Mouse (Mus musculus): ENCODE measurements around the gene Ing4. TPM values are rescaled to one million over a fixed set of nuclear protein-coding genes. Genes with fewer than 3 reads are reported as not detected.

Ing4 gene
- polyA plus RNA-seq, 1 experiment from 2014 or later: 32.4 TPM

DNA sequence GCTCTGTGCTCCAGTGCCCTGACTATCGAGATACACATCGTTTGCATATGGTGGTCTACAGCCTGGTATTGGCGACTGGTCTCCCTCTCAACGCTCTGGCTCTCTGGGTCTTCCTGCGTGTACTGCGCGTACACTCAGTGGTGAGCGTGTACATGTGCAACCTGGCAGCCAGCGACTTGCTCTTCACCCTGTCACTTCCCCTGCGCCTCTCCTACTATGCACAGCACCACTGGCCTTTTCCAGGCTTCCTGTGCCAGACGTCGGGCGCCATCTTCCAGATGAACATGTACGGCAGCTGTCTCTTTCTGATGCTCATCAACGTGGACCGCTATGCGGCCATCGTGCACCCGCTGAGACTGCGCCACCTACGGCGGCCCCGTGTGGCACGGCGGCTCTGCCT, 41.8 kb downstream of the Ing4 start:
- Histone ChIP-seq H3K4me2 (ENCODE audit: low read depth, low read length) (peak overlapping the region; percentile 57), H3K9me3 (replicated peaks; ENCODE audit: control insufficient read depth, low read length) (no peaks in the 10 kb centered on the region), H3K4me1 (ENCODE audit: control insufficient read depth, low read depth, low read length) (peaks cover 6% of the 10 kb centered on the region), H3K9ac (ENCODE audit: low read depth, low read length) (peak overlapping the region; percentile 3; the same call in 1 of the 2 replicates), H3K36me3 (ENCODE audit: control insufficient read depth, insufficient read depth) (no peaks in the 10 kb centered on the region), H3K4me3 (ENCODE audit: low read depth, low read length) (peak overlapping the region; percentile 41), H3K27ac (ENCODE audit: low read length) (no peak overlapping the region), H3K27me3 (ENCODE audit: control insufficient read depth, insufficient read depth, low read depth, low read length) (no peaks in the 10 kb centered on the region)
- WGBS (ENCODE audit: insufficient replicate concordance): 60% methylated on average over 25 of the region's 25 CpGs
- 0 out of 2 replicates have a peak, but pooled peaks have one; percentile 5 for ATAC-seq (ENCODE audit: low read depth)

DNA sequence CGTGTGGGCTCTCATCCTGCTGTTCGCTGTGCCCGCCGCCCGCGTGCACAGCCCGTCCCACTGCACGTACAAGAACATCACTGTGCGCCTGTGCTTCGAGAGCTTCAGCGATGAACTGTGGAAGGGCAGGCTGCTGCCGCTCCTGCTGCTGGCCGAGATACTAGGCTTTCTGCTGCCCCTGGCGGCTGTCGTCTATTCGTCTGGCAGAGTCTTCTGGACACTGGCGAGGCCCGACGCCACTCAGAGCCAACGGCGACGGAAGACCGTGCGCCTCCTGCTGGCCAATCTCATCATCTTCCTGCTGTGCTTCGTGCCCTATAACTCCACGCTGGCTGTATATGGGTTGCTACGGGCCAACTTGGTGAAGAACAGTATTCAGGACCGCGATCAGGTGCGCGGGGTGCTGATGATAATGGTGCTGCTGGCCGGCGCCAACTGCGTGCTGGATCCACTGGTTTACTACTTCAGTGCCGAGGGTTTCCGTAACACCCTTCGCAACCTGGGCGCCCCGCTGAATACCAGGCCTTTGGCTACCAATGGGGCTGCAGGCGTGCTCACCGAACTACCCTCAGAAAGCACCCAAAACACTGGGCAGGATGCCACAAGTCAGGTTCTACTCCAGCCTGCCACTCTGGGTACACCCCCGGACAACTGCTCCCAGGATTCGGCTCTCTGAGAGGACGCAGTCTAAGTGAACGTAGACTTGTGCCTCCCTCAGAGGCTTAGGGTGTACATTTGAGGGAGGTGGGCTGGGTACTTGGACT, 42.4 kb downstream of the Ing4 start:
- peak overlapping the region; percentile 3; the same call in 1 of the 2 replicates for H3K9ac ChIP-seq (ENCODE audit: low read depth, low read length)
- WGBS (ENCODE audit: insufficient replicate concordance): 38% methylated on average over 45 of the region's 45 CpGs
- no peaks in the 10 kb centered on the region for H3K36me3 ChIP-seq (ENCODE audit: control insufficient read depth, insufficient read depth)
- peaks cover 6% of the 10 kb centered on the region for H3K4me1 ChIP-seq (ENCODE audit: control insufficient read depth, low read depth, low read length)
- H3K27me3 ChIP-seq (ENCODE audit: control insufficient read depth, insufficient read depth, low read depth, low read length): no peaks in the 10 kb centered on the region
- H3K9me3 ChIP-seq (replicated peaks; ENCODE audit: control insufficient read depth, low read length): no peaks in the 10 kb centered on the region
- peak; percentile 79 for ATAC-seq (ENCODE audit: low read depth)
- H3K4me3 ChIP-seq (ENCODE audit: low read depth, low read length): peak overlapping the region; percentile 41
- no peak overlapping the region for H3K27ac ChIP-seq (ENCODE audit: low read length)
- peak overlapping the region; percentile 57 for H3K4me2 ChIP-seq (ENCODE audit: low read depth, low read length)

DNA sequence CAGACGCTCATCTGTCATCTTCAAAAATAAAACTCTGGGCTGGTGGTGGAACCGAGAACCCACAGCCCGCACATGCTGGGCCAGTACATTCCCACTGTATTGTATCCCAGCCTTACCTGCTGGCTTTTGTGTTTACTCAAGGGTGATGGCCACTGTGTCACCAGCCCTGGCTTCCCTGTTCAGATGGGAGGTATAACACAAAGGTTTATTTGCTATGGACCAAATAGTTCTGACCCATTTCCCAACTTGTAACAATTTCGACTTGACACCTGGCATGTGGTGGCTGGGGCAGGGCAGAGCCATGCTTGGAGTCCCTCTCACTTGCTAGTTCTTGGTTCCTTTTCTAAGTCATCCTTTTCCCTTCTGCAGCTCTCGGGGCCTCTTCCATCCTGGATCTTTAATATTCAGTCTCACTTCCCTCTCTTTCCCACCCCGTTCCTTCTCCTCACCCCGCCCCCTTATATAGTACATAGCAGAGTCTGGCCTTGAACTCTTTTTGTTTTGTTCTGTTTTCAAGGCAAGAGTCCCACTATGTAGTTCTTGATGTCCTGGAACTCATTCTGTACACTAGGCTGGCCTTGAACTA, 43.3 kb downstream of the Ing4 start:
- peaks cover 6% of the 10 kb centered on the region for H3K4me1 ChIP-seq (ENCODE audit: control insufficient read depth, low read depth, low read length)
- 73% methylated on average over 7 of the region's 7 CpGs for whole genome bisulfite sequencing (ENCODE audit: insufficient replicate concordance)
- H3K4me3 ChIP-seq (ENCODE audit: low read depth, low read length): no peak overlapping the region
- H3K9ac ChIP-seq (ENCODE audit: low read depth, low read length): no peak overlapping the region
- no peaks in the 10 kb centered on the region for H3K27me3 ChIP-seq (ENCODE audit: control insufficient read depth, insufficient read depth, low read depth, low read length)
- H3K27ac ChIP-seq (ENCODE audit: low read length): no peak overlapping the region
- H3K4me2 ChIP-seq (ENCODE audit: low read depth, low read length): no peak overlapping the region
- H3K9me3 ChIP-seq (replicated peaks; ENCODE audit: control insufficient read depth, low read length): no peaks in the 10 kb centered on the region
- no peak for ATAC-seq (ENCODE audit: low read depth)
- no peaks in the 10 kb centered on the region for H3K36me3 ChIP-seq (ENCODE audit: control insufficient read depth, insufficient read depth)

DNA sequence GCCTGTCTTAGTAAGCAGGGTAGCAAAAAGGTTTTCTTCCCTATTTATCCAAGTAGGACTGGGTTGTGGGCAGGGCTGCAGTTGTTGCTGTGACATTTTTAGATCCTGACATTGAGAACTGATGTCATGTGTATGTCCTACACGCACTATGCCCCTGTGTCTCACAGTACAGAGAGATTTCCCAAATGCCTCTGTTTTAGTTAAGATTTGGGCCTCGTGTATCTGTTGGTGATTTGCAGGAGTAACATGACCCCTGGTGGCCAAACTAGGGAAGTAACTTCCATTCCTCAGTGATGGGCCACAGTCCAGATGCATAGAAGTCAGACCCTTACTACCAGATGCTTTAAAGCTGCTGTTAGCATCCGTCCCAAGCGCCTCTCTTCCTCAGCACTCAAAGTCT, 44.9 kb downstream of the Ing4 start:
- Histone ChIP-seq H3K9me3 (replicated peaks; ENCODE audit: control insufficient read depth, low read length) (no peaks in the 10 kb centered on the region), H3K4me2 (ENCODE audit: low read depth, low read length) (no peak overlapping the region), H3K9ac (ENCODE audit: low read depth, low read length) (no peak overlapping the region), H3K27me3 (ENCODE audit: control insufficient read depth, insufficient read depth, low read depth, low read length) (no peaks in the 10 kb centered on the region), H3K27ac (ENCODE audit: low read length) (no peak overlapping the region), H3K36me3 (ENCODE audit: control insufficient read depth, insufficient read depth) (no peaks in the 10 kb centered on the region), H3K4me1 (ENCODE audit: control insufficient read depth, low read depth, low read length) (peaks cover 18% of the 10 kb centered on the region), H3K4me3 (ENCODE audit: low read depth, low read length) (no peak overlapping the region)
- WGBS (ENCODE audit: insufficient replicate concordance): 7% methylated on average over 4 of the region's 4 CpGs
- no peak for ATAC-seq (ENCODE audit: low read depth)

DNA sequence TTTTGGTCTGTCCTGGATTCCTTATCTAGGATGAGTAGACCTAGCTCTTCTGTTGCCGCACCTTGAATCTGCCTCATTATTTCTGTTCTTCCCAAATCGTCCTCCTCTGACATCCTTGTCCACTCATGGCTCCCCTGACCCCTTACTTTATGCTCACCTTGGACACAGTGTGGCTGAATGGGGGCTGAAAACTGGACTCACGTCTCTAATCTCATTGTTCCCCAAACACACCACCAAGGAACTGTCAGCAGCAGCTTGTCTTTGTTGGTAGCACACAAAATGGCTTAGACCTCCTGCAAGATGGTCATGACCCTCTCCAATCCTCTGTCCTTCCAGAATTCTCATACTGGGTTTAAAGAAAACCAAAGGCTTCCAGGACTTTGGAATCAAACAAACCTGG, 48.4 kb downstream of the Ing4 start:
- no peak overlapping the region for H3K4me3 ChIP-seq (ENCODE audit: low read depth, low read length)
- no peaks in the 10 kb centered on the region for H3K36me3 ChIP-seq (ENCODE audit: control insufficient read depth, insufficient read depth)
- peak overlapping the region; percentile 80 for H3K27ac ChIP-seq (ENCODE audit: low read length)
- H3K4me1 ChIP-seq (ENCODE audit: control insufficient read depth, low read depth, low read length): peaks cover 26% of the 10 kb centered on the region
- no peaks in the 10 kb centered on the region for H3K27me3 ChIP-seq (ENCODE audit: control insufficient read depth, insufficient read depth, low read depth, low read length)
- H3K9me3 ChIP-seq (replicated peaks; ENCODE audit: control insufficient read depth, low read length): no peaks in the 10 kb centered on the region
- ATAC-seq (ENCODE audit: low read depth): no peak
- no peak overlapping the region for H3K4me2 ChIP-seq (ENCODE audit: low read depth, low read length)
- no peak overlapping the region for H3K9ac ChIP-seq (ENCODE audit: low read depth, low read length)
- WGBS (ENCODE audit: insufficient replicate concordance): 60% methylated on average over 3 of the region's 3 CpGs

DNA sequence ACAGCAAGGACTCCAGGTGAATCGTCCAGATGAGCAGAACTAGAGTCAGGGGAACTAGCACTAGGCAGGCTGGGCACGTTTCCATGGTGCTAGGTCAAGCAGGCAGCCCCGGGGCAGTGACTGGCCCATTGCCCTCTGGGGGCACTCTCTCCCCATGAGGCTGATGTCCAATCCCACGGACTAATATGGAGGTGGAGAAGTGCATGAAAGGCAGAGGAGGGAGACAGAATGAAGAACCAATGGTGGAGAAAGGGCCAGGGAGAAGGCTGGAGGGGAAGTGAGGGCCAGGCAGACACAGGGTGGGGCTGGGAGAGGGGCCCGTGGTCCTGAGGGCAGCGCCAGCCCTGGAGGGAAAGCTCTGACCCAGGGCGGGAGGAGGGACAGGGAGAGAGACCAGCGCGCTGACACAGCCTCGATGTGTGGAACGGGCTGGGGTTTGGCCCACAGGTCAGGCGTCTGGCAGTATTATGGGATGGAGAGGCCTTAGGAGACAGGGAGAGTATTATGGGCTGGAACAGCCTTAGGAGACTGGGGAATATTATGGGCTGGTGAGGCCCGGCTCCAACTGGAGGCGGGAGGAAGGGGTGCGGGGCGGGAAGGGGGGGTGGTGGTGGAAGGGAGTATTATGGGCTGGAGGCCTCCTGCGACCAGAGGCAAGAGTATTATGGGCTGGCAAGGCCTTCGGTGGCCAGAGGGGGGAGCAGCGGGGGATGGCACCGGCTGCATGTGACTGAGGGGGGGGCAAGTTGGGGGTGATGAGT, 49.2 kb downstream of the Ing4 start:
- WGBS (ENCODE audit: insufficient replicate concordance): 3% methylated on average over 20 of the region's 20 CpGs
- H3K4me2 ChIP-seq (ENCODE audit: low read depth, low read length): peak overlapping the region; percentile 71

DNA sequence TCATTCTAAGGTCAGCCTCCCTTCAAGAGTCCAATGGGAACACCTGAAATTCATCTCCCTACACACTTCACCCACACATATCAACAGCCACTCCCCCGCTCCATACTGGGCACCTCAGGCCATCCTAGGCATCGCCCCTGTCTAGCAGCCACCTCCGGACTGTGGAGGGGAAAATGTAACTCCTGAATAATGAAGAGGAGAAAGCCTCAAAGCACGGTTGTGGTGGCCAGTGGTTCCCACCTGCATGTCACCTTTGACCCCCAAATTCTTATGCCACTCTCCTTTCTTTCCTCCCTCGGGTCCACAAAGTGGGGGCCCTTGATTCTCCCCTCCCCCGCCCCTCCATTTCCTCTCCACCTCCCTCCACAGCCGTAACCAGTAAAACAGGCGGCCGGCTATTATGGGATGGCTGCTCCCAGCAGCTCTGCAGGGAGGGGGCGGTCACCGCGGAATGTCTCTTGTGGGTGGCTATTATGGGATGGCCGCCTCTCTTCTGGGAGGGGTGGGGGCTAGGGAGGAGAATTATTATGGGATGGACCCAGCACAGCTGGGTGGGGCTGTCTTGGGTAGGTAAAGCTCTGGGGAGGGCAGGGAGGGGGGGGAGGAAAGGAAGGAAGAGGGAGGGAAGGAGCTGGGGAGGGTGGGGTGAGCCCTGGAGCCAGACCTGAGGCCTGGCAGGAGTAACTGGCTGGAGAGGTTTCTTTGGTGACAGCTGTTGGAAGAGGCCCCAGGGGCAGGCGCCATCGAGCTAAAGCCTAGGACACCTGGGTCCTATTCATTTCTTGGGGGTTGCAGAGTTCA, 50.2 kb downstream of the Ing4 start:
- ATAC-seq (ENCODE audit: low read depth): peak; percentile 68
- WGBS (ENCODE audit: insufficient replicate concordance): 4% methylated on average over 15 of the region's 15 CpGs

More for the DNA sequence above, 49.2 kb downstream of the Ing4 start:
- Histone ChIP-seq H3K4me1 (ENCODE audit: control insufficient read depth, low read depth, low read length) (peaks cover 26% of the 10 kb centered on the region), H3K4me3 (ENCODE audit: low read depth, low read length) (peak overlapping the region; percentile 22), H3K27ac (ENCODE audit: low read length) (peak overlapping the region; percentile 80), H3K9me3 (replicated peaks; ENCODE audit: control insufficient read depth, low read length) (no peaks in the 10 kb centered on the region), H3K36me3 (ENCODE audit: control insufficient read depth, insufficient read depth) (no peaks in the 10 kb centered on the region), H3K27me3 (ENCODE audit: control insufficient read depth, insufficient read depth, low read depth, low read length) (no peaks in the 10 kb centered on the region), H3K9ac (ENCODE audit: low read depth, low read length) (peak overlapping the region; percentile 22; the same call in 1 of the 2 replicates)
- peak; percentile 73 for ATAC-seq (ENCODE audit: low read depth)

DNA sequence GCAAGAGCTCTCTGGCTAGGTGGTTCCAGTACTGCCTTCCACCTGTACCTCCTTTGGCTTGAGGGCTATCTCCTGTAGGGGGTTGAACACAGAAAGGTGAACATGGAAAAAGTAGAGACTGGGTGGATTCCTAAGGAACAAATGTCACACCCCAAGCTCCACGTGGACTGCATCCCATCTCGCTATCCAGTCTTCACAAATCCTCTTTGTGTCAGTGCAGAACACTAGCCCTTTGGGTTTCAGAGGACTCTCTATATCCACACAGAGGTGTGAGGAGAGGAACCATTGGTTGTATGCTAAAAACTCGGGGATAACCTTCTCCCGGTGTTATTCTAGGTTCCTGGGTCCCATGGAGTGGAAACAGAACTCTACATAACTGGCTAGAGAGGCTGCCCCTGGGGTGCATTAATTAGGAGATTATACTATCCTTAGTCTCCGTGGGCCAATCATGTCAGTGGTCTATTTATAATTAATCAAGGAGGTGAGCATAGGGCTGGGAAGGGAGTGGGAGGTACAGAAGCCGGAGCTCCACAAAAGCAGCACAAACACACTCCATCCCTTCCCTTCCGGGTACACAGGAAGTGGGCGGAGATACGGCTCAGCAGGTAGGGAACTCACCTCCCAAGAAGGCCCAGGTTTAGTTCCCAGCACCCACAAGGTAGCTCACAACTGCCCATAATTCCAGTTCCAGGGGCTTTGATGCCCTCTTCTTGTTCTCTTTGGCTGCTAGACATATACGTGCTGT, 51.0 kb downstream of the Ing4 start:
- H3K27ac ChIP-seq (ENCODE audit: low read length): peak overlapping the region; percentile 80
- H3K27me3 ChIP-seq (ENCODE audit: control insufficient read depth, insufficient read depth, low read depth, low read length): no peaks in the 10 kb centered on the region
- H3K4me1 ChIP-seq (ENCODE audit: control insufficient read depth, low read depth, low read length): peaks cover 33% of the 10 kb centered on the region
- H3K4me3 ChIP-seq (ENCODE audit: low read depth, low read length): peak overlapping the region; percentile 22
- peak overlapping the region; percentile 71 for H3K4me2 ChIP-seq (ENCODE audit: low read depth, low read length)
- H3K36me3 ChIP-seq (ENCODE audit: control insufficient read depth, insufficient read depth): no peaks in the 10 kb centered on the region
- no peaks in the 10 kb centered on the region for H3K9me3 ChIP-seq (replicated peaks; ENCODE audit: control insufficient read depth, low read length)
- peak overlapping the region; percentile 49; the same call in 1 of the 2 replicates for H3K9ac ChIP-seq (ENCODE audit: low read depth, low read length)
- no peak for ATAC-seq (ENCODE audit: low read depth)
- 58% methylated on average over 10 of the region's 10 CpGs for WGBS (ENCODE audit: insufficient replicate concordance)

More for the DNA sequence above, 50.2 kb downstream of the Ing4 start:
- Histone ChIP-seq H3K4me2 (ENCODE audit: low read depth, low read length) (peak overlapping the region; percentile 71), H3K9ac (ENCODE audit: low read depth, low read length) (peak overlapping the region; percentile 49), H3K27ac (ENCODE audit: low read length) (peak overlapping the region; percentile 80), H3K4me1 (ENCODE audit: control insufficient read depth, low read depth, low read length) (peaks cover 26% of the 10 kb centered on the region), H3K27me3 (ENCODE audit: control insufficient read depth, insufficient read depth, low read depth, low read length) (no peaks in the 10 kb centered on the region), H3K9me3 (replicated peaks; ENCODE audit: control insufficient read depth, low read length) (no peaks in the 10 kb centered on the region), H3K36me3 (ENCODE audit: control insufficient read depth, insufficient read depth) (no peaks in the 10 kb centered on the region), H3K4me3 (ENCODE audit: low read depth, low read length) (peak overlapping the region; percentile 22)
